Comparison of ENCODE assay signal across 9 mouse cellular contexts in genomic region chr15:28663847-28664602, GRCm38 (mm10).
DNase-seq lines count a peak whose midpoint lies in the region; ATAC-seq and TF ChIP-seq lines count a peak whose summit lies in the region.
"Had no signal": no experiment of that assay in that cellular context is flagged by ENCODE, and none has a peak within 500 bp of the region (broad histone marks: within the 10 kb centered on the region; RNA-seq: fewer than 3 reads in every experiment).

No protein-coding gene starts in this region.

- DNase-seq in embryo, embryonic 10.5 days (ENCODE audit: low spot score) = peak; percentile 10
- no peak for DNase-seq in embryo, embryonic 9.5 days (ENCODE audit: extremely low spot score)
- DNase-seq in layer of hippocampus, adult 11-12 months (ENCODE audit: low spot score) = peak; percentile 3
- DNase-seq in layer of hippocampus, adult 9-11 months = no peak
- DNase-seq in brain, embryonic 18.5 days (ENCODE audit: low read depth, low spot score) = peak; percentile 30
- no peak for DNase-seq in thymus, adult 2 months
- no peak for DNase-seq in ovary, adult 18-20 months (ENCODE audit: low spot score)
- DNase-seq: heart, postnatal 36 days had no signal

- peak; percentile 78 for ATAC-seq in midbrain, embryonic 15.5 days (replicated peaks)

- H3K4me3 ChIP-seq in midbrain, embryonic 15.5 days = no peak overlapping the region
- H3K4me3 ChIP-seq in thymus, adult 2 months (ENCODE audit: control insufficient read depth, insufficient read depth, low read length) = no peak overlapping the region

- no peak overlapping the region for H3K9ac ChIP-seq in midbrain, embryonic 15.5 days

- no peak for TF ChIP-seq POLR2A in thymus, adult 2 months (IDR thresholded peaks at IDR 0.05; ENCODE audit: control insufficient read depth, extremely low read depth, insufficient read depth, low read length, poor library complexity)

- H3K9me3 ChIP-seq in midbrain, embryonic 15.5 days = no peaks in the 10 kb centered on the region

- H3K27ac ChIP-seq in midbrain, embryonic 15.5 days = no peak overlapping the region
- no peak overlapping the region for H3K27ac ChIP-seq in thymus, adult 2 months (ENCODE audit: control insufficient read depth, insufficient read depth, low read length)

- no peaks in the 10 kb centered on the region for H3K36me3 ChIP-seq in midbrain, embryonic 15.5 days (replicated peaks)
- no peaks in the 10 kb centered on the region for H3K36me3 ChIP-seq in thymus, adult 2 months (ENCODE audit: control insufficient read depth, insufficient read depth, low read length)

- 82% methylated on average over 6 of the region's 6 CpGs for WGBS in midbrain, embryonic 15.5 days
- WGBS in thymus, adult 2 months = 87% methylated on average over 6 of the region's 6 CpGs

- no peaks in the 10 kb centered on the region for H3K27me3 ChIP-seq in midbrain, embryonic 15.5 days (replicated peaks)
- H3K27me3 ChIP-seq in thymus, adult 2 months (ENCODE audit: control insufficient read depth, insufficient read depth, low read length) = no peaks in the 10 kb centered on the region

- no peak for TF ChIP-seq CTCF in thymus, adult 2 months (IDR thresholded peaks at IDR 0.05; ENCODE audit: borderline replicate concordance, control insufficient read depth, extremely low read depth, insufficient read depth, low read length, poor library complexity)

- no peak overlapping the region for H3K4me2 ChIP-seq in midbrain, embryonic 15.5 days

- H3K4me1 ChIP-seq in midbrain, embryonic 15.5 days = no peaks in the 10 kb centered on the region
- no peaks in the 10 kb centered on the region for H3K4me1 ChIP-seq in thymus, adult 2 months (replicated peaks; ENCODE audit: control insufficient read depth, insufficient read depth, low read length)

Comparison
In these comparisons a context has a peak if more than half of its experiments do, and no peak if none do; other contexts are left out.
1. DNase-seq: peak in embryo, embryonic 10.5 days (single experiment), layer of hippocampus, adult 11-12 months (single experiment) and brain, embryonic 18.5 days (single experiment); none in embryo, embryonic 9.5 days (single experiment), layer of hippocampus, adult 9-11 months (single experiment), thymus, adult 2 months (single experiment) and ovary, adult 18-20 months (single experiment).